Mouse (Mus musculus) C2C12 (cell line): ENCODE measurements around the gene Cyp24a1.

Experiments used
- CTCF ChIP-seq: IDR thresholded peaks from one replicate; pipeline ENCODE4 v1.5.1; 2011; ENCODE audit not compliant: control insufficient read depth, insufficient read depth, insufficient read length
- MAX ChIP-seq: IDR thresholded peaks from one replicate; pipeline ENCODE4 v1.6.1; 2011; ENCODE audit warnings: mild to moderate bottlenecking, control low read depth
- MYOG ChIP-seq: IDR thresholded peaks from one replicate; pipeline ENCODE4 v1.6.1; 2011; ENCODE audit not compliant: control insufficient read depth, insufficient read length; ENCODE audit errors: extremely low read depth

DNA sequence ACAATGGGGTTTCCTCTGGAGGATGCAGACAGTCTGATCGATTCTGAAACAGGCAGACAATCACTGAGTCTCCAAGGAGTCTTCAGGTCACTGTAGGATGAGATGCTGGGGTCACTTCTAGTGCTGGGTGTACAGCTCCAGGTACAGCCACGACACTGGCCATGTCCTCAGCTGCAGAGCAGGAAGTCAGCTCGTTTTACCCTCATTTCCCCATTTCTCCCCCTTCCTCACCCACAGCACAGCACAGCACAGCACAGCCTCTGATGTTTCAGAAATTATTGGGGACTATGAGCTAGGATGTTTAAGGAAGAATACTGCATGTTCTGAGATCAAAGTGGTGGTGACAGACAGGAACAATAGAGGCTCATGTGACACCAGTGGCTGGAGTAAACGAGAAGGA, 7.0 kb upstream of the Cyp24a1 start:
- TF ChIP-seq CTCF (no peak), MYOG (no peak), MAX (no peak)
